Mouse (Mus musculus): ENCODE data around the gene Nedd8.

The Nedd8 gene

DNA sequence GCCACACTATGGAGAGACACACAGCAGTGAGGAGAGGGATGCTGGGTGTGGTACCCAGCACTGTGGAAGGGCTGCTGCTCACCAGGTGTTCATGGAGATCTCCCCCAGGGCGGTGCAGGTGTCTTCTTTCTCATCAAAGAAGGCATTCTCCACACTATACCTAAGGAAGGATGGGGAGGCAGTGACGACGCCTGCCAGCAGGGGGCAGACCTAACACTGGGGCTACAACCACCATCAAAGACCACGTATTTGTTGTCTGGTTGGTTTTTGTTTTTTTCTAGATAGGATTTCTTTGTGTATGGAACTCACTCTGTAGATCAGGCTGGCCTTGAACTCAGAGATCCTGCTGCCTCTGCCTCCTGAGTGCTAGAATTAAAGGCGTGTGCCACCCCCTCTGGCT is 42.6 kb downstream of the Nedd8 start:
- in situ Hi-C loops (cut with MboI; ENCODE audit: low pct_unique_long_range_greater_than_20kb in 1 of 2, low sequenced_read_pairs in 2 of 2, unreplicated experiment in 1 of 2), result no loop called here

DNA sequence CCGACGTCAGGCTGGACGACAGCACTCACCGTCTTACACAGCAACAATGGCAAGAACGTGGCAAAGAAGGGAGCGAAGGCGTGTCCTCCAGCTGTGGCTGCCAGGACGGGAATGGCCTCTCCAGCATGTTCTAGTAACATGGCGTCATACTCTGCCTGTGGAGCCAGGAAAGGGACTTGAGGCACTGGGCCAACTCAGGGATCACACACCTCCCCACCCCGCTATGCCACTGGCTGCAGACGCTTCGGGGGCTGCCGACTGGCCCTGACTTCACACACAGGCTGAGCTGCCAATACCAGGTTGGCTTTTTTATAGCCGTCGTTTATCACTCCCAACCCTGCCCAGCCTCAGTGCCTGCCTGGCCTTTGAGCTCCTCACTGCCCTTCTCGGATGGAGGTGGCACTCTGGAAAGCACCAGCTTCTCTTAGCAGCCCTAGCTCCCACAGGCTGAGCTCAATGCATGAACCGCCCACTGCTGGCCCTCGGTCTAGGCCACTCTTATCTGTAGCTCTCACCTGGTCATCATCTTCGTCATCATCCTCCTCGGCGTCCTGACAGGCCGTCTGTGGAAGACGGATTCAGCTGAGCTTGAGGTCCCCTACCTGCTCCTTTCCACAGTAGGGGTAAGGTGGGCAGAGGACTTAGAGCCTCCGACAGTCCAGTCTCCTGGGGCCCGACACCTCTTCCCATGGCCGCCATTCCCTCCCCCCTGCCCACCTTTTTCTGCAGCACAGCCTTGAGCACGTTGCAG is 43.7 kb downstream of the Nedd8 start:
- in situ Hi-C loops (cut with MboI; ENCODE audit: low pct_unique_long_range_greater_than_20kb in 1 of 2, low sequenced_read_pairs in 2 of 2, unreplicated experiment in 1 of 2), result no loop called here

GRCm38 (mm10) chr14:55618486-55619195 is 53.3 kb downstream of the Nedd8 start:
- in situ Hi-C loops (cut with MboI; ENCODE audit: low pct_unique_long_range_greater_than_20kb in 1 of 2, low sequenced_read_pairs in 2 of 2, unreplicated experiment in 1 of 2), result no loop called here

- in situ Hi-C loops (cut with MboI; ENCODE audit: low pct_unique_long_range_greater_than_20kb in 1 of 2, low sequenced_read_pairs in 2 of 2, unreplicated experiment in 1 of 2), result no loop called here
Measured at GRCm38 (mm10) chr14:55617822-55618221, 54.1 kb downstream of the Nedd8 start, which contains the start of gene Rec8. Gene Rec8, plus strand, starts transcription at chr14:55618037.

DNA sequence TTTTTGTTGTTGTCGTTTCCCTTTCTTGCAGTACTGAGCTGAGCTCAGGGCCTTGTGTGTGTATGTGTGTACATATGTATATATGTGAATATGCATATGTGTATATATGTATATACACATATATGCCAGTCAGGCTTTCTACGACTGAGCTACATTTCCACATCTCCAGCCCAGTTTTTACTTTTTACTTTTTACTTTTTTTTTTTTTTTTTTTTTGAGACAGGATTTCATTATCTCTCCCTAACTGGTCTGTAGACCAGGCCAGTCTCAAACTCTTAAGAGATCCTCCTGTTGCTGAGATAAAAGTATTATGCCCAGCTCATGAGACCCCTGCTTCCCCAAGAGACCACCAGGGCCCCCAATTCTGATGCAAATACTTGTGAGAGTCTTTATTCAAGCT is 55.1 kb downstream of the Nedd8 start:
- in situ Hi-C loops (cut with MboI; ENCODE audit: low pct_unique_long_range_greater_than_20kb in 1 of 2, low sequenced_read_pairs in 2 of 2, unreplicated experiment in 1 of 2), result no loop called here

DNA sequence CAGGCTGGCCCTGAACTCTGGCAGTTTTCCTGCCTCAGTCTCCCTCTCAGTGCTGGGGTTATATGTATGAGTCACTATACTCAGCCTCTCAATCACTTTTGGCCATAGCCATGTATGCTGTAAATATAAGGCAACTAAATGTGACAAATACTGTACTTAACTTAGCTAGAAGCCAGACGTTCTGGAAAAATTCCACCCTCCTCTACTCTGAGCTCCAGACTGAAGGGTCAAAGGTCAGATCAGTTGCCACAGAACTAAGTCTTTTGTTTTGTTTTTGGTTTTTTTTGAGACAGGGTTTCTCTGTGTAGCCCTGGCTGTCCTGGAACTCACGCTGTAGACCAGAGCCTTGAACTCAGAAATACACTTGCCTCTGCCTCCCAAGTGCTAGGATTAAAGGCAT is 56.0 kb downstream of the Nedd8 start:
- in situ Hi-C loops (cut with MboI; ENCODE audit: low pct_unique_long_range_greater_than_20kb in 1 of 2, low sequenced_read_pairs in 2 of 2, unreplicated experiment in 1 of 2), result no loop called here

DNA sequence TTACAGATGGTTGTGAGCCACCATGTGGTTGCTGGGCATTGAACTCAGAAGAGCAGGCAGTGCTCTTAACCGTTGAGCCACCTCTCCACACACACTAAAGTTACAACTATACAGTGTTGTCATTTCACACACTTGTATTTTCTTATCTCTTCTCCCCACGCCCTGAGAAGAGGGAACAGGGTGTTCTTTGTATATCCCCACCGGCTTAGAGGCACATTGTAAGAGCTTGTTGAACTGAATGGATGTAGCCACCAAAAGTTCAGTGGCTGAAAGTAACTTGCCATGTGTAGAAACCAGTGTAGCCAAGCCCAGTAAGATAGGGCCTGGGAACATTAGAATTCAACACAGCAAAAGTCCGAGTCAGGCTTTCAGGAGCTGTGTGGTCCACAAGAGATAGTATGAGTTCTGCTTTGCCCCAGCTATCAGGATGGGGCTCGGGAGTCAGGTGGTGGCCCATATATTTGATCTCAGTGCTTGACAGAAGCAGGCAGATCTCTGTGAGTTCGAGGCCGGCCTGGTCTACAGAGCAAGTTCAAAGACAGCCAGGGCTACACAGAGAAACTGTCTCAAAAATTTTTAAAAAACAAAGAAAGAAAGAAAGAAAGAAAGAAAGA is 57.3 kb downstream of the Nedd8 start:
- in situ Hi-C loops (cut with MboI; ENCODE audit: low pct_unique_long_range_greater_than_20kb in 1 of 2, low sequenced_read_pairs in 2 of 2, unreplicated experiment in 1 of 2), result no loop called here

DNA sequence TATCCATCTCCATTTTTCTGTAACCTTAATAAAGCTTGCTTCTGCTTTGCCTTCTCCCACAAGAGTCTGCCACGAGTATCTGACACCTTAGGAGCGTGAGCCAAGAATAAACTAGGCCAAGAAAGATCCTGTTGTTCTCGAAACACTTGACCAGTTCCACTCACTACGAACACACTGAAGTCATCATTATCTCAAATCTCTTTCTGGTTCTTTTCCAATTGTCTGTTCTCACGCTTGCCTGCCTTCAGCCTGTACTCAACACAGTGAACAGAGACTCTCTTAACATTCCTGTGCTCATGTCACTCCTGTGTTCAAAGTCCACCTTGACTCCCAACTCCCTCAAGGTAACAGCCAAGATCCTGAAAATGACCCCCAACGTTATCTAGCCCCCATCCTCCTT is 58.6 kb downstream of the Nedd8 start:
- in situ Hi-C loops (cut with MboI; ENCODE audit: low pct_unique_long_range_greater_than_20kb in 1 of 2, low sequenced_read_pairs in 2 of 2, unreplicated experiment in 1 of 2), result no loop called here

Data from mouse embryonic stem cell (cell line).